Mouse (Mus musculus): Measurements from ENCODE around the gene Hdac1. TPM values are rescaled to one million over a fixed set of nuclear protein-coding genes. Genes with fewer than 3 reads are reported as not detected.

Hdac1 gene
- total RNA-seq (2012; rRNA removed): 96.0 and 102 TPM in 2 replicates

GRCm38 (mm10) chr4:129542592-129543141 is at the start of gene Hdac1:
Hdac1 (minus strand) TSS chr4:129542713.
- peaks cover 4% of the 10 kb centered on the region in 2 experiments; a peak in 2 of 4 replicates for H3K4me1 ChIP-seq (ENCODE audit: control insufficient read depth in 2 of 2, insufficient read depth in 2 of 2, low read length in 2 of 2, poor library complexity in 1 of 2)
- peaks cover 8% of the 10 kb centered on the region; the same call in 1 of the 2 replicates for H3K36me3 ChIP-seq (ENCODE audit: control insufficient read depth, insufficient read depth, low read length, poor library complexity, severe bottlenecking)
- peak within 1 kb of the TSS; percentile 75 to 94 for H3K4me3 ChIP-seq (ENCODE audit: insufficient read depth in 1 of 2, low read depth in 1 of 2, low read length in 2 of 2, poor library complexity in 1 of 2, severe bottlenecking in 1 of 2)
- in situ Hi-C loops (cut with MboI; ENCODE audit: low sequenced_read_pairs in 2 of 2, unreplicated experiment in 2 of 2): no loop called here
- peak within 1 kb of the TSS; percentile 88 for H3K27ac ChIP-seq (ENCODE audit: insufficient read depth, low read depth, low read length, poor library complexity, severe bottlenecking)
- no peaks in the 10 kb centered on the region for H3K9me3 ChIP-seq (ENCODE audit: control insufficient read depth, insufficient read depth, low read depth, low read length)
- no peak for TF ChIP-seq CHD2 (IDR thresholded peaks at IDR 0.05; ENCODE audit: low read depth, low read length)
- no peak for TF ChIP-seq HCFC1 (IDR thresholded peaks at IDR 0.05; ENCODE audit: borderline replicate concordance, insufficient read depth, low read length)
- no peak for TF ChIP-seq MAFK (IDR thresholded peaks at IDR 0.05; ENCODE audit: insufficient read depth, low read depth, low read length)
- TF ChIP-seq ZNF384 (IDR thresholded peaks at IDR 0.05; ENCODE audit: low read depth, low read length): no peak
- no peak for TF ChIP-seq ZC3H11A (IDR thresholded peaks at IDR 0.05; ENCODE audit: borderline replicate concordance, low read depth, low read length)
- H3K9ac ChIP-seq (ENCODE audit: insufficient read depth, low read depth, low read length, poor library complexity, severe bottlenecking): peak within 1 kb of the TSS; percentile 86
- DNase-seq (ENCODE audit: low read depth, low spot score): peak; percentile 97

- Histone ChIP-seq H3K27ac (ENCODE audit: insufficient read depth, low read depth, low read length, poor library complexity, severe bottlenecking) (no peak overlapping the region), H3K4me3 (ENCODE audit: insufficient read depth in 1 of 2, low read depth in 1 of 2, low read length in 2 of 2, poor library complexity in 1 of 2, severe bottlenecking in 1 of 2) (no peak overlapping the region)
- TF ChIP-seq CHD2 (IDR thresholded peaks at IDR 0.05; ENCODE audit: low read depth, low read length) (no peak), ZNF384 (IDR thresholded peaks at IDR 0.05; ENCODE audit: low read depth, low read length) (no peak), HCFC1 (IDR thresholded peaks at IDR 0.05; ENCODE audit: borderline replicate concordance, insufficient read depth, low read length) (no peak), MAFK (IDR thresholded peaks at IDR 0.05; ENCODE audit: insufficient read depth, low read depth, low read length) (no peak)
These were observed 46.4 kb upstream of the Hdac1 start for GRCm38 (mm10) chr4:129588865-129589264.

GRCm38 (mm10) chr4:129586943-129587342 is 44.4 kb upstream of the Hdac1 start:
- in situ Hi-C loops (cut with MboI; ENCODE audit: low sequenced_read_pairs in 2 of 2, unreplicated experiment in 2 of 2): no loop called here
- Histone ChIP-seq H3K27ac (ENCODE audit: insufficient read depth, low read depth, low read length, poor library complexity, severe bottlenecking) (no peak overlapping the region), H3K9ac (ENCODE audit: insufficient read depth, low read depth, low read length, poor library complexity, severe bottlenecking) (no peak overlapping the region), H3K36me3 (ENCODE audit: control insufficient read depth, insufficient read depth, low read length, poor library complexity, severe bottlenecking) (peaks cover 6% of the 10 kb centered on the region), H3K4me1 (ENCODE audit: control insufficient read depth in 2 of 2, insufficient read depth in 2 of 2, low read length in 2 of 2, poor library complexity in 1 of 2) (peaks cover 0 to 10% of the 10 kb centered on the region in 2 experiments; a peak in 1 of 4 replicates), H3K9me3 (ENCODE audit: control insufficient read depth, insufficient read depth, low read depth, low read length) (no peaks in the 10 kb centered on the region), H3K4me3 (ENCODE audit: insufficient read depth in 1 of 2, low read depth in 1 of 2, low read length in 2 of 2, poor library complexity in 1 of 2, severe bottlenecking in 1 of 2) (no peak overlapping the region)
- TF ChIP-seq ZNF384 (IDR thresholded peaks at IDR 0.05; ENCODE audit: low read depth, low read length) (no peak), HCFC1 (IDR thresholded peaks at IDR 0.05; ENCODE audit: borderline replicate concordance, insufficient read depth, low read length) (no peak), CHD2 (IDR thresholded peaks at IDR 0.05; ENCODE audit: low read depth, low read length) (no peak), ZC3H11A (IDR thresholded peaks at IDR 0.05; ENCODE audit: borderline replicate concordance, low read depth, low read length) (no peak), MAFK (IDR thresholded peaks at IDR 0.05; ENCODE audit: insufficient read depth, low read depth, low read length) (no peak)
- DNase-seq (ENCODE audit: low read depth, low spot score): no peak

More at GRCm38 (mm10) chr4:129588865-129589264, 46.4 kb upstream of the Hdac1 start:
- Histone ChIP-seq H3K36me3 (ENCODE audit: control insufficient read depth, insufficient read depth, low read length, poor library complexity, severe bottlenecking) (peaks cover 23% of the 10 kb centered on the region), H3K4me1 (ENCODE audit: control insufficient read depth in 2 of 2, insufficient read depth in 2 of 2, low read length in 2 of 2, poor library complexity in 1 of 2) (peaks cover 0 to 8% of the 10 kb centered on the region in 2 experiments; a peak in 1 of 4 replicates), H3K9me3 (ENCODE audit: control insufficient read depth, insufficient read depth, low read depth, low read length) (no peaks in the 10 kb centered on the region), H3K9ac (ENCODE audit: insufficient read depth, low read depth, low read length, poor library complexity, severe bottlenecking) (no peak overlapping the region)
- no peak for DNase-seq (ENCODE audit: low read depth, low spot score)
- in situ Hi-C loops (cut with MboI; ENCODE audit: low sequenced_read_pairs in 2 of 2, unreplicated experiment in 2 of 2): no loop called here

- in situ Hi-C loops (cut with MboI; ENCODE audit: low sequenced_read_pairs in 2 of 2, unreplicated experiment in 2 of 2): no loop called here
- Histone ChIP-seq H3K9me3 (ENCODE audit: control insufficient read depth, insufficient read depth, low read depth, low read length) (no peaks in the 10 kb centered on the region), H3K27ac (ENCODE audit: insufficient read depth, low read depth, low read length, poor library complexity, severe bottlenecking) (no peak overlapping the region), H3K4me3 (ENCODE audit: insufficient read depth in 1 of 2, low read depth in 1 of 2, low read length in 2 of 2, poor library complexity in 1 of 2, severe bottlenecking in 1 of 2) (no peak overlapping the region), H3K36me3 (ENCODE audit: control insufficient read depth, insufficient read depth, low read length, poor library complexity, severe bottlenecking) (no peaks in the 10 kb centered on the region), H3K4me1 (ENCODE audit: control insufficient read depth in 2 of 2, insufficient read depth in 2 of 2, low read length in 2 of 2, poor library complexity in 1 of 2) (peaks cover 0 to 13% of the 10 kb centered on the region in 2 experiments; a peak in 1 of 4 replicates), H3K9ac (ENCODE audit: insufficient read depth, low read depth, low read length, poor library complexity, severe bottlenecking) (0 out of 2 replicates have a peak overlapping the region, but pooled peaks have one; percentile 62)
- TF ChIP-seq ZC3H11A (IDR thresholded peaks at IDR 0.05; ENCODE audit: borderline replicate concordance, low read depth, low read length) (no peak), ZNF384 (IDR thresholded peaks at IDR 0.05; ENCODE audit: low read depth, low read length) (no peak), MAFK (IDR thresholded peaks at IDR 0.05; ENCODE audit: insufficient read depth, low read depth, low read length) (no peak), CHD2 (IDR thresholded peaks at IDR 0.05; ENCODE audit: low read depth, low read length) (no peak), HCFC1 (IDR thresholded peaks at IDR 0.05; ENCODE audit: borderline replicate concordance, insufficient read depth, low read length) (no peak)
- DNase-seq (ENCODE audit: low read depth, low spot score): no peak
These were observed 43.3 kb upstream of the Hdac1 start for GRCm38 (mm10) chr4:129585773-129586172.

Data from ES-E14 (cell line).